Mouse (Mus musculus) embryonic facial prominence, embryonic 11.5 days (tissue): ENCODE measurements around the gene Arhgap20. TPM values are rescaled to one million over a fixed set of nuclear protein-coding genes. Genes with fewer than 3 reads are reported as not detected.

Source experiments
- ATAC-seq: fragments of 200-750 bp; cut with Nextera tagmentation; replicated peaks from 2 replicates; pipeline ENCODE4 v1.8.0; 2017; ENCODE audit warnings: low read depth; ENCODE audit not compliant: insufficient number of reproducible peaks, low FRiP score, low TSS enrichment
- DNase-seq: peaks from one replicate; pipeline ENCODE4 v3.0.0-alpha.2; 2015; ENCODE audit warnings: low spot score
- H3K27ac ChIP-seq: fragments of 300-500 bp; sonication (generic); replicated peaks from 2 replicates; pipeline ENCODE4 v1.5.1; 2014; ENCODE audit warnings: mild to moderate bottlenecking, low read depth, low read length, control low read depth
- H3K27me3 ChIP-seq: fragments of 300-500 bp; sonication (generic); 2 replicates; pipeline ENCODE4 v1.6.1; 2014; ENCODE audit warnings: mild to moderate bottlenecking, low read length, moderate library complexity, mixed read lengths; ENCODE audit not compliant: control insufficient read depth, insufficient read depth
- H3K36me3 ChIP-seq: fragments of 300-500 bp; sonication (generic); replicated peaks from 2 replicates; pipeline ENCODE4 v1.6.1; 2014; ENCODE audit warnings: low read depth, mild to moderate bottlenecking, low read length, moderate library complexity, mixed read lengths; ENCODE audit not compliant: control insufficient read depth, insufficient read depth
- H3K4me1 ChIP-seq: fragments of 300-500 bp; sonication (generic); 2 replicates; pipeline ENCODE4 v1.6.1; 2014; ENCODE audit warnings: low read length, mixed read lengths; ENCODE audit not compliant: control insufficient read depth, insufficient read depth
- H3K4me2 ChIP-seq: fragments of 300-500 bp; sonication (generic); 2 replicates; pipeline ENCODE4 v1.6.1; 2014; ENCODE audit warnings: low read depth, mild to moderate bottlenecking, control low read depth, low read length, moderate library complexity
- H3K4me3 ChIP-seq: fragments of 300-500 bp; sonication (generic); 2 replicates; pipeline ENCODE4 v1.5.1; 2014; ENCODE audit warnings: low read depth, low read length, control low read depth
- H3K9ac ChIP-seq: fragments of 300-500 bp; sonication (generic); replicated peaks from 2 replicates; pipeline ENCODE4 v1.6.1; 2014; ENCODE audit warnings: mild to moderate bottlenecking, control low read depth, low read length
- H3K9me3 ChIP-seq: fragments of 300-500 bp; sonication (generic); replicated peaks from 2 replicates; pipeline ENCODE4 v1.6.1; 2016; ENCODE audit warnings: mild to moderate bottlenecking, low read length, inconsistent platforms, mixed read lengths; ENCODE audit not compliant: control insufficient read depth
- WGBS: fragments of 180-500 bp; shearing (Covaris S2); extraction: QIAGEN DNeasy Blood & Tissue Kit; methylation state at CpG from one replicate; pipeline ENCODE4 v1.1.7; 2014; 5-methylcytosine and 5-hydroxymethylcytosine counted together
- polyA plus RNA-seq: library from polyadenylated mRNA; unstranded; fragments of >200 nt; fragmentation: Nextera tagmentation; extraction: Ambion mirVana; gene quantifications from 2 replicates; pipeline ENCODE4 v1.2.1, GENCODE M21; 2014

The Arhgap20 gene
- polyA plus RNA-seq, 1 experiment from 2014 or later, result 1.7 TPM

GRCm38 (mm10) chr9:51761003-51761402, 4.1 kb upstream of the Arhgap20 start:
- Histone ChIP-seq H3K9me3 (no peaks in the 10 kb centered on the region), H3K9ac (no peak overlapping the region), H3K4me3 (no peak overlapping the region), H3K36me3 (no peaks in the 10 kb centered on the region), H3K4me2 (no peak overlapping the region), H3K27ac (no peak overlapping the region), H3K4me1 (no peaks in the 10 kb centered on the region), H3K27me3 (peaks cover 7% of the 10 kb centered on the region)
- ATAC-seq (no peak), DNase-seq (no peak)
- 70% methylated on average over 2 of the region's 2 CpGs for WGBS

GRCm38 (mm10) chr9:51764041-51764875, 879 bp upstream of the Arhgap20 start:
- WGBS, result 7% methylated on average over 12 of the region's 12 CpGs
- H3K27me3 ChIP-seq, result peaks cover 16% of the 10 kb centered on the region

GRCm38 (mm10) chr9:51765417-51766174, 459 bp downstream of the Arhgap20 start:
- Histone ChIP-seq H3K9me3 (no peaks in the 10 kb centered on the region), H3K4me1 (no peaks in the 10 kb centered on the region), H3K4me2 (peak overlapping the region; percentile 93), H3K4me3 (peak overlapping the region; percentile 65), H3K9ac (peak overlapping the region; percentile 55), H3K36me3 (no peaks in the 10 kb centered on the region), H3K27me3 (peaks cover 16% of the 10 kb centered on the region), H3K27ac (no peak overlapping the region)
- 0% methylated on average over 55 of the region's 58 CpGs for WGBS
- ATAC-seq (peak; percentile 55), DNase-seq (peak; percentile 11)

More at GRCm38 (mm10) chr9:51764041-51764875, 879 bp upstream of the Arhgap20 start:
- Histone ChIP-seq H3K9ac (peak overlapping the region; percentile 55), H3K4me3 (peak overlapping the region; percentile 65), H3K9me3 (no peaks in the 10 kb centered on the region), H3K4me2 (peak overlapping the region; percentile 93), H3K4me1 (no peaks in the 10 kb centered on the region), H3K27ac (no peak overlapping the region), H3K36me3 (no peaks in the 10 kb centered on the region)
- ATAC-seq (peak; percentile 25; the same call in 1 of the 2 replicates), DNase-seq (peak; percentile 43)

- H3K4me2 ChIP-seq, result peak overlapping the region; percentile 93
- H3K4me3 ChIP-seq, result peak overlapping the region; percentile 65
- H3K36me3 ChIP-seq, result no peaks in the 10 kb centered on the region
- H3K9ac ChIP-seq, result no peak overlapping the region
- peak; percentile 37 for DNase-seq
- H3K9me3 ChIP-seq, result no peaks in the 10 kb centered on the region
- ATAC-seq, result no peak
- H3K4me1 ChIP-seq, result no peaks in the 10 kb centered on the region
- peaks cover 16% of the 10 kb centered on the region for H3K27me3 ChIP-seq
- WGBS, result 0% methylated on average over 27 of the region's 29 CpGs
- no peak overlapping the region for H3K27ac ChIP-seq
These were observed 1.3 kb downstream of the Arhgap20 start for GRCm38 (mm10) chr9:51766175-51767062.

- Histone ChIP-seq H3K27ac (no peak overlapping the region), H3K36me3 (no peaks in the 10 kb centered on the region), H3K4me2 (no peak overlapping the region), H3K27me3 (no peaks in the 10 kb centered on the region), H3K4me1 (no peaks in the 10 kb centered on the region), H3K9ac (no peak overlapping the region), H3K4me3 (no peak overlapping the region), H3K9me3 (no peaks in the 10 kb centered on the region)
- ATAC-seq, result no peak
- 81% methylated on average over 3 of the region's 3 CpGs for WGBS
- no peak for DNase-seq
These were observed 9.1 kb downstream of the Arhgap20 start for GRCm38 (mm10) chr9:51774201-51774600.

GRCm38 (mm10) chr9:51776459-51776858, 11.3 kb downstream of the Arhgap20 start:
- Histone ChIP-seq H3K9ac (no peak overlapping the region), H3K4me3 (no peak overlapping the region), H3K36me3 (no peaks in the 10 kb centered on the region), H3K4me1 (no peaks in the 10 kb centered on the region), H3K4me2 (no peak overlapping the region), H3K9me3 (no peaks in the 10 kb centered on the region), H3K27ac (no peak overlapping the region), H3K27me3 (no peaks in the 10 kb centered on the region)
- no peak for ATAC-seq
- 72% methylated on average over 2 of the region's 2 CpGs for WGBS
- DNase-seq, result no peak

GRCm38 (mm10) chr9:51777180-51777579, 12.0 kb downstream of the Arhgap20 start:
- no peak overlapping the region for H3K27ac ChIP-seq
- H3K9me3 ChIP-seq, result no peaks in the 10 kb centered on the region
- no peak overlapping the region for H3K4me3 ChIP-seq
- WGBS, result 3% methylated on average over 1 of the region's 1 CpGs
- H3K27me3 ChIP-seq, result no peaks in the 10 kb centered on the region
- peak; percentile 63 for DNase-seq
- no peaks in the 10 kb centered on the region for H3K36me3 ChIP-seq
- no peak for ATAC-seq
- no peaks in the 10 kb centered on the region for H3K4me1 ChIP-seq
- no peak overlapping the region for H3K9ac ChIP-seq
- no peak overlapping the region for H3K4me2 ChIP-seq
